Mouse (Mus musculus) layer of hippocampus, adult 8-10 months (tissue): ENCODE data around the gene Sept11. TPM values are rescaled to one million over a fixed set of nuclear protein-coding genes. Genes with fewer than 3 reads are reported as not detected.

Experiments used
- DNase-seq, 2 experiments: peaks; one replicate each; pipeline ENCODE4 v3.0.0; 2022; ENCODE audit warnings: low spot score in 2 of 2
- total RNA-seq, 4 experiments: library from RNA; stranded (reverse); gene quantifications; 2 replicates each; pipeline ENCODE4 v1.2.4; 2022

Gene Sept11
- total RNA-seq, 4 experiments from 2014 or later = 105 to 119 (median 113) TPM

DNA sequence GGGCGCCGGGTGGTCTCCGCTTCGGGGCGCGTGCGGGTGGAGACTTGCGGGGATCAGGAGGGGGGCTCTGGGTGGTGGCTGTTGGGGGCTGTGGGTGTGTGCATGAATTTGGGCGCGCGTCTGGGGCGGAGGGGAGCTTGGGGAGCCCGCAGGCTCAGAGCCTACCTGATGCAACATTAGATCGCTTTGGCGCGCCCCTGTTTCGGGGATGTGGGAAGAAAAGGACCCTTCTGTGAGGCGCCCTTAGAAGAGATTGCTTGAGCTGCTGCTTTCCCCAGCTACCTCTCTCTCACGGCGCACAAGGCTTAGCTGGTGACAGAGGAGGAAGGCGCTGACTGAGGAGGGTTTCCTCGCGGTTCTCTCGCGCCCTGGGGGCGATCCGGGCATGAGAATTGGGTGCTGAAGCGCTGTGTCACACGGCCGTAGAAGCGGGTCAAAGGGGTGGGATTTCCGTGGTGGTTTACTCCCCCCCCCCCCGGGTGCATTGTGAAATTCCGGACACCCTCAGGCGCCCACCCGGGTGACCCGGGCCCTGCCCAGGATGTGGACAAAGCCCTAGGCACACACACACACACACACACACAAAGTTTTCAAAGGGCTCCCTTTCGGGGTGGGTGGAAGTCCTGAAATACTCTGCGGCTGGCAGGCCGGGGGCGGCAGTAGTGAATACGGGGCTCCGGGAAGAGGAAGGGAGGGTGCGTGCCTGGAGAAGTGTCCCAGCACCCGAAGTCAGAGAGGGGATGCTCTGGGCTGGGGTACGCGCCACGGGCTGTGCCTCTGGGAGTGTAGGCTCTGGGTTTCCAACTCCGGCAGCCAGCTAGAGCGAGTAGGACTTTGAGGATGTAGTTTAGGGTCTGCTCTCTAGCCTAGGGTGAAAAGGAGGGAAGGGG is 646 bp downstream of the Sept11 start:
- DNase-seq = no peak

DNA sequence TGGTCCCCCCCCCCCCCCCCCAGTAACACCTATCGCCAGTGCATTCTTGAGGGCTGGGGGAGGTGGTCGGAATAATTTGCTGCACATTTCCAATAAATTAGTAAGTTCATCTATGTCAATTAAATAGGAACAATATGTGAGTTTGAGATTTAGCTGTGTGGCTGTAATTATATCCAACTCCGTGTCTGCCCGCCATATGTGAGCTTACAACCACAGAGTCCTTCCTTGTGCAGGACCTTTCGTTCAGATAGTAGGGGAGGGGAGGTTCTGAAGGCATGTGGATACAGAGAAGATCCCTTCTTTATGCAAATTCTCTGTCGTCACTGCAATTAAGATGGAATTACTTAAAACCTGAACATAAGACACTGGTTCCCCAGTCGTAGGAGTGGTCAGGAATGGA is 2.1 kb downstream of the Sept11 start:
- DNase-seq = no peak

DNA sequence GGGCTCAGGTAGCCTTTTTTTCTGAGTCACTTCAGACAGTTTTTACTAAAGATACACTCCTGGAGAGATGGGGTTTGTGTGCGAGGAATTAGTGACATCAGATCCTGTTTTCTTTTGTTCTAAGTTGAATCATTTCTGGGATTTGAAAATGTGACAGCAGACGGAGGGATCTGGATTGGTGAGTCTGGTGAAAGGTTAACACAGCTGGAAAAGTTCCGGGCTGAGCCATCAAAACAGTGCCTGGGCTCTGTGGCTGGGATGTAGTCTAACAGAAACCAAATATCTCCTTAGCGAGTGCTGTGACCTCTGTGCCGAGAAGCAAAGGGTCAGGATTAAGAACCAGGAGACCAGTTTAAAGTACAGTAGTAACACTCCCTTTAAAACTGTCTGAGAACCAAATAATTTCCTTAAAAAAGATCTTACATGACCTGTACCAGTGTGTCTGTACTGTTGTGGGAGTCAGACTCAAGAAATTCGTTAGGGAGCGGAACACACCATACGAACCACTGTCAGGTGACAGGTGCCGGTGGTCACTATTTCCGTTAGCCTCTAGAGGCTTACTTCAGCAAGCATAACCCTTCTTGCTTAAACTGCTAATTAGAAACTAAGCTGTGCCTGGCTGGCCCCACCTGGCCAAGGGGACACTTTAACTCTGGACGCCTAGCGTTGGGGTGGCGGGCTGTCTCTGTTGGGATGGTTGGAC is 4.1 kb downstream of the Sept11 start:
- no peak for DNase-seq

DNA sequence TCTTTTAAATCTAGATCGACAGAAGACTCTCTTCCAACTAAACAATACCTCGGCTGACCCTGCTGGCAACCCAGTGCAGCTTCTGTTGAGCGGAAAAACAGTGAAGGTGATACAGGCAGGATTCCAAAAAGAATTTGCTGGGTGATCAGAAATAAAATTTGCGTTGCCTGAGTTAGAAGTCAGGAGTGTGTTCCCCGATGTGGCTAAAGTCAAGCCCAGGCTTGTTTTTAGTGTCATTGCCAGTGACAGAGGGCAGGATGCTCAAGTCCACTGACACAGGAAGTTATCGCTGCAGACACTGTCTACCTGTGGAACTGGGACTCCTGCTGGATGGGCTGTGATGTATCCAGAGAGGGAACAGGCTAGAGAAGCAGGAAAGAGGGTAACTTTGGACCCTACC is 5.0 kb downstream of the Sept11 start:
- no peak for DNase-seq

DNA sequence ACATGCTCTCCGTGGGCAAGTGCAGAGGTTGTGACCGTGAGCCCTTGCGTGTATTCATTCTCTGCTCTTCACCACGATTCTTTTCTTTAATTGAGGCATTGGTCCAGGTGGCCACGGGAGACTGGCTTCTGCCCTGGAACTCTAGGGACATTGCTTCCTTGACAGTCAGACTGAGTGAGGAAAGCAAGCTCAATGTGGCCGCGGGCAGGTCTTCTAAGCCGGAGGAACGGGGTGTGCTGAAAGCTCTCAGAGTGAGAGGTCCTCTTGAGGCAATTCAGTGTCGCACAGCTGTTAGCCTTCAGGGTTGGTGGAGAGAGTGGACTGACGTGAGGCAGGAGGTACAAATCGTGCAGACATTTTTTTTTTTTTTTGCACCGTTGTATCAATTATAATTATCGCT is 5.6 kb downstream of the Sept11 start:
- no peak for DNase-seq

DNA sequence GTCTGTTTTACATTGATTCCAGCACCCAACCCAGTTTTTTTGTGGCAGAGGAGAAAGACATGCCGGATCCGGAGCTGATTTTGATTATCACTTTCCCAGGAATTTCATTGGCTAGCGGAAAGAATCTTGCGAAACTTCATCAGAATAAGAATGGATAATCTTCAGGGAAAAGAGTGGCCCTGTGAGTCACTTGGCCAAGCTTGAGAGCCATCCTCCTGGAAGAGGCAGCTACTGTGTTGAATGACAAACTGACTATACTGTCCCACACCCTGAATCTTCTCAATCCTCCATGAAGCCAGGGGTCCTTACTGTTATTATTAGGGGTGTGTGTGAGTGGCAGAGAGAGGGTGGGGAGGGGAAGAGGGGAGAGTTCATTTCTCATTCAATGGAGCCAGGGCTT is 7.7 kb downstream of the Sept11 start:
- DNase-seq = no peak

DNA sequence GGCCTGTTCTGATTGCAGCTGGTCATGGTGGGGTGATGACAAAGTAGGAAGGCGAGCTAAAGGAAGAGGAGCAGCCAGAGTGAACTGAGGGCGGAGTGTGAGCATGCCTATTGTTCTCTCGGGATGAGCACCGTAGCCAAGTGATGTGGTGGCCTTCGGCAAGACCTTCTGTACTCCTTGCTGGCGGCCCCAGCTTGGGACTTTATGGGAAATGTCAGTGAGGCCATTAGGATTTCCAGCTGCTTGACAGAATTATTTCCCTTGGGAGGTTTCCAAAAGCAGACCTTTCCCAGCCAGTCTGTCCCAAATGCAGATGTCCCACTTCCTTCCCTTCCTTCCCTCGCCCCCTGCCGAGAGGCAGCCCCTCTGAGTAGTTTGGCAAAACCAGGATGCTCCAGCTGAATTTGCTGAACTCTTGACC is 8.1 kb downstream of the Sept11 start:
- DNase-seq = no peak

DNA sequence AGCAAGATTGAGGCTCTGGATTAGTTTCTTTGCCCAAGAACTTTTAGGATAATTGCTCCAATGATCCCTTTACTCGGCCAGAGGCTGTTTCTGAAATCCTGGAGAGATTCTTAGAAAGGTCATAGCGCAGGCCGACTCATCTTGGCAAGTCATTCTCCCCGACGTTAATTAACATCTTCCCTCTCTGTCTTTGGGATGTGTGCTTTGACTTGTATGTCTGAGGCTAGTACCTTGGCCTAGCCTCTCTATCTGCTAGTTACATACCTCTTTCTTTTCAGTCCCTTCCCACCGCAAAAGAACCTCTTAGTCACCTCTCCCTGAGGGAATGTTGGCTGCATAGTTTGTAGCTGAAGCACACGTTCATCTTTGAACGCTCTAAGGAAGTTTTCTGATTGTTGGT is 10.4 kb downstream of the Sept11 start:
- DNase-seq = no peak

DNA sequence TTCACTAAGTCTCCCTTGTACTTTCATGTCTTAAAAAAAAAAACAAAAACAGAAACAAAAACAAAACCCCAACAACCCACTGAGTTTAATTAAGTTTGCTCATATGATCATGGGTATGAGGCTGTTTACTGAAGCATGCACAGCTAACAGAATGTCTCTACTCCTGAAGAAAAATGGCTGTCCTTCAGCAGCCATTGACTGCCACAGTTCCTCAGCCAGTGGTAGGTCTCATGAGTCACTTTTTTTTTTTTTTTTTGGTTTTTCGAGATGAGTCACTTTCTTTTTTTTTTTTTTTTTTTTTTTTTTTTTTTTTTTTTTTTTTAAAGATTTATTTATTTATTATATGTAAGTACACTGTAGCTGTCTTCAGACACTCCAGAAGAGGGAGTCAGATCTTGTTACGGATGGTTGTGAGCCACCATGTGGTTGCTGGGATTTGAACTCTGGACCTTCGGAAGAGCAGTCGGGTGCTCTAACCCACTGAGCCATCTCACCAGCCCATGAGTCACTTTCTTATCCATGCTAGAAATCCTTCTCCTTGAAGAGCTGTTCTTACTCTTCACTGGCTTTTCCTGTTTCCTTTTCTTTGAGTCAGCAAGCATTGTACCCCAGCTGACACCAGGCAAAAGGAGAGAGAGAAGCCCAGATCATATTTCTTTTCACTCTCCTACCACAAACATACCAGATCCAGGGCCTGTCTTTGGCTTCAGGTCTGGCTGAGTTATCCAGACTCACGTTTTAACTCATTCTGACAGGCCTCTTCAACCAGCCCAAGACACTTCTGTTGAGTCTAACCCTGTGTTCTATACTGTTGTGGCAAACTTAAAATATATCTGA is 12.0 kb downstream of the Sept11 start:
- no peak for DNase-seq

DNA sequence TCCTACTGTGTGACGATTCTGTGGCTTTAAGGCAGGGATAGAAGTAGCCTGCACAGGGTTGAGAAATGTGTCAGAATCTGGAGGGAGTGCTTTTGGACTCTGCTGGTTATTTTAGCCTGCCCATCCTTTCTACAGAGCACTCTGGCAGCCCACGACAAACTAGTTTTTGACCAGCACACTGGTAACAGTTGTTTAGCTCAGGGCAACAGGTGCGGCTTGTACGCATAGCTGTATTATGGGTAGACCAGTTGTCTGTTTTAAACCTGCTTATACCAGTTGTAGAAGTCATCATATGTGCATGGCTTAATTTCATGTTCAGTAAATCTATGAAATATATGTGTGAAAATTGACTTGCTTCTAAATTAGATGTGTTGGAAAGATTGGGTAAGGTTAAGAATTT is 12.8 kb downstream of the Sept11 start:
- no peak for DNase-seq

DNA sequence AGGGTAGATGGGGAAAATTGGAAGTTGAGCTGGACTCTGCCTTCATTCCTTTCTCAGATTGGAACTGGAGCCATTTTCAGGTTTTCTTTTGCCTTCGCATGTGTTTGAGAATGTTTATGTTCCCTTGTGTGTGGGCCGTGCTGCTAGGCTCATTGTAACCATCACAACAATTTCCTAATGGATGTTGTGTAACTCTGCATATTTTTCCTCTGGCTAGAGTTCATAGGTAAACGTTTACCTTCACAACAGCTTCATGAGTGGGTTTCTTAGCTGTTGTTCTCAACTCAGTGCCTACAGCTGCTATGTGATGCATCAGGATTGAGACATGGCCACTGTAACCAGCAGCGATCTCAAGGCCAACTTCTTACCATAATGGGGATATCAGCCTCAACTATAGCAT is 15.5 kb downstream of the Sept11 start:
- DNase-seq = no peak

DNA sequence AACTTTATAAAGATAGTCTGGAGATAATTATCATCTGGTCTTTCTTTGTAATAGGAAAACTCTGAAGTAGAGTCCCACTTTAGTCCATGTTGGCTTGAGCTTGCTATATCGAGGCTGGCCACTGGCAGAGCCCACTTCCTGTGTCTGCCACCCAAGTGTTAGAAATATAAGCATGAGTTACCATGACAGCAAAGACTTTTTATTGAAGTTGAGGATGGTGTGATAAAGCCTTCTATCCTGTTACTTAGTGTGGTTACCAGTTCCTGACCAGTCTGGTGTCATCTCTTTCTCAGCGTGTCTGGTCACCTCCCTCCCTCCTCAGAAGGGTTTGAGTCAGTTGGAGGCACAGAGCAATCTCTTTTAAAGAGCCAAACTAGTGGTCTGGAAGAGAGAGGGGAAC is 16.3 kb downstream of the Sept11 start:
- DNase-seq = no peak

DNA sequence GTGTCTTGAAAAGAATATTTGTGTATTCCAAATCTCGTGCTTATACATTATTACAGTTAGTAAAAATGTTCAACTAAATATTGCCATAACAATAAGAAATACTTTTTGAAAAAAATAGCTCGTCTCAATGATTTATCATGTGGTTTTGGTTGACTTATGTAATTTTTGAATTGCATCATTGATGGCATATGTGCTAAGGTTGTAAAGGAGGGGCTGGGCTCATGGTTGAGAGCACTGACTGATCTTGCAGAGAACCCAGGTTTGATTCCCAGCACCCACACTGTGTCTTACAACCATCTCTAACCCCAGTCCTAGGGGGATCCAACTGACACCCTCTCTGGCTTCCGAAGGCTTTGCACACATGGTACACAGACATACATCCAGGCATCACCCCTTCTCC is 19.1 kb downstream of the Sept11 start:
- DNase-seq = no peak

DNA sequence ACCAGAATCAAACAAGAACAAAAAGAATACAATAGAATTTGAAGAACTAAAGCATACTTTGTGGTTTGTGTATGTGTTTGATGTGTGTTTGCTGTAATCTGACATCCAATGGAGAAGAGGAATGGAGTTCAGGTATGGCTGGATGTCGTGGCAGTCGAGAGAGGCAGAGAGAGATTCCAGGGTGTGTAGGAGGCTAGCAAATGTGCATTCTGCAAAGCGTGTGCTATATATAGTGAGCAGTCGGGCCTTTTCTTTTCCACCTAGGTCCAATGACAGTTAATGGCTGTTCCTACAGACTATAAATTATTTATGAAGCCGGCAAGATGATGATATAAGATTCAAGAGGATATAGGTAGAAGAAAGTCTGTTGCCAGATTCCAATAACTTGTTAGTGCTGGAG is 20.3 kb downstream of the Sept11 start:
- DNase-seq = no peak

DNA sequence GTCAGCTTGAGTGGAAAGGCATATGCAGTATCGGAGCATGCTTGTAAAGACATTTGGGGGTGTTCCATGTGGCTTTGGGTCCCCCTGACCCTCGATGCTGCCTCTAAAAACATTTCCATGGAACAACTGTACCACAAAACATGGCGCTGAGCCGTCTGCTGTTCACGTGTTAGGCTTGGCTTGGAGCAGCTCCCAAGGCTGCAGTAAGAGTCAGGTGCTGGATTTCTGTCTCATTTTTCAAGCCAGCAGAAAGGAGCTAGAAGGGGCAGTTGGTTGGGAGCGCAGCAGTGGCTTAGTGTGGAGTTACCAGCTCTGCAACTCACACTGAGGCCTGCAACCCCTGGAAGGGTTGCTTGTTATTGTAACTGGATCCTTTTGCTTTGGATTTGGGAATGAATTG is 21.3 kb downstream of the Sept11 start:
- no peak for DNase-seq

DNA sequence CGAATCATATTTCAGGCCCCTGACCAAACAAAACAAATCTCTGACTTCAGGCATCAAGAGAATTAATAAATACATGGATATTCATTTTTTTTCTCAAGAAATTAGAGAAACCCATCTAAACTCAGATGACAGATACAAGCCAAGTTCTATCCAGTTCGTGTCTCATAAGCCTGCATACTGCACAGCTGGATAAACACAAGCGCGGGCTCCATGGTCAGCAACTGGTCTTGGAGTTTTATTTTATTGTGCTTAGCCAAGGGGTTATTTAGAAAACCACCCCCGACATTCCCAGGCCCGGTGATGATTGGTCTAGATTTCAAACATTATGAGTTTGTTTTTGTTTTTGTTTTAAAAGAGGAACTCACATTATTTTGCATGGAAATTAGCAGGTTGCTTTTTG is 21.8 kb downstream of the Sept11 start:
- DNase-seq = no peak

DNA sequence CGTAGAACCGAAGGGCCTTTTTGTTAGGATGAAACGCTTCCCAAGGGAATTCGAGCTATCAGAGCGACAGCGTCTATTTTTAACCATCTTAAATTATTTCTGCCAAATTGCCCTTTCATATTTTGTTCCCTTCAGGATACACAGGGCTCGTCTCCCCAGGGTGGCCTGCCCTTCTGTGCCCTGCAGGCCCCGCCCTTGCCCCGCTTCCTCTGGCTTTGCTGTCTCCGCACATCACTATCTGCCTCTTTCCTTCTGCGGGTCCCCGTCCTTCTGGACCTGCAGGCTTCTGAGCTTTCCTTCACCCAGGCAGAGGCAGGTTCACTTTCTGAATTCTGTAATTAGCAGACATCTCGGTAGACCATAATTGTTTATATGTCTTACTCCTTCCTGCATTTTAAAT is 22.6 kb downstream of the Sept11 start:
- no peak for DNase-seq

DNA sequence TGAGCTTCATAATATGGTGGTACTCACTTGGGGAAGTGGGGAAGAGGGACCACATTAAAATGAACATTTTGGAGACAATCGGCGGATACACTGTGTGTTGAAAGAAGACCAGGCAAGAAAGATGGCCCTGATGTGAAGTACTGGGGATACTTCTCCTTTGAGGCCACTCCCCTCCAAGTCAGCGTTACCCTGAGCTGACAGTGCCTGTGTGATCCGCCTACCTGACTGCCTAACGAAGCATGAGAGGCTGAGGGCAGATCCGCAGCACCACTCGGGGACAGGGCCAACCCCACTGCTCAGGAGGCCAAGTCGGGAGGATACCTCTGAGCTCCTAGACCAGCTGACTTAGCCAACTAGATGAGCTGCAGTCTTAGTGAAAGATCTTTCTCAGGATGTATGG is 24.4 kb downstream of the Sept11 start:
- no peak for DNase-seq

DNA sequence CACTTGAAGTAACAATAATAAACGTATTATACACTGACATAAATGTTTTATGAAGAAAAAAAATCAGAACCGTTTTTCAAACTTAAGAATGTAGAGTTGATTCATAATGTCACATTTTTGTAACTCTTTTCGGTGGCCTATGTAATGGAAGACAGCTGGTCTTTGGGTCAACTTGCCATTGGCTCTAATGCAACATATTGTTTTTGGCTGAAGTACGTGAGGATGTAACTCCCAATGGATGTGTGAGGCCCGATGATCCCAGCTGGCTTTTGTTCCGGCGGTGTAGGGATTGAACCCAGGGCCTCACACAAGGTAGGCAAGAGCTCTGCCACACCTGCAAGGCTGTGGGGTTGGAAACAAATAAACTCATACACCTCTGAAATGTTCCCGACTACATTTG is 28.4 kb downstream of the Sept11 start:
- no peak for DNase-seq

DNA sequence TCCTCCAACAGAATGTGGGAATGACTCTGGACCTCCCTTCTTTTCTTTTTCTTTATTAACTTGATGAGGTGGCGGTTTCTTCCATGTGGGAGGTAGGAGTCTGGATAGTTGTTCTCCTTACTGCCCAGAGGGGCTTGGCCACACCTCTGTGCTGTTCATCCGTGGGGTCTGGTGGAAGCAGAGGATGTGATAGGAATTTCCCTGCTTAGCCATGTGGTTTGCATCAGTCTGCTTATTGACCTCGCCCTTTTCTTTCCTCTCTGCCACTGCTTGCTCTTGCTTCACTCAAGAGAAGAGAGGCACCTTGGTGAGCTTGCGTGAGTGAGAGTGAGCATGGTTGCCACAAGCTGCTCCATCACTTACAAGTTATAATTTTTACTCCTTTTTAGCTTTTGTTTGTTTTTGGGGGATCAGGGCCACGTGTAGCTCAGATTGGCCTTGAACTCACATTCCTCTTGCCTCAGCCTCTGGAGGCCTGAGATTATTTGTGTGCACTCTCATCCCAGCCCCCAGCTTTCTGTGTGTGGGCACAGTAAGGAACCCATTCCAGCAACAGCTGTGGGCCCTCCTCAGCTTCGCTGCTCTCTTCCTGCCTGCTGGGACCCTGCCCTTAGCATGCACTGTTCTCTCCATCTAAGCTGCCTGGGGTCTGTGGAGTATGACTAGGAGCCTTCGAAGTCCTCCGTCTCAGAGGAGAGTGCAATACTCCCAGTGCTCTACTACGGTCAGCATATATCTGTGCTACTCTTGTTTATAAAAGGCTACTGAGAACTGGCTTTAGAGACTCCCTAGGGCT is 31.0 kb downstream of the Sept11 start:
- no peak for DNase-seq

DNA sequence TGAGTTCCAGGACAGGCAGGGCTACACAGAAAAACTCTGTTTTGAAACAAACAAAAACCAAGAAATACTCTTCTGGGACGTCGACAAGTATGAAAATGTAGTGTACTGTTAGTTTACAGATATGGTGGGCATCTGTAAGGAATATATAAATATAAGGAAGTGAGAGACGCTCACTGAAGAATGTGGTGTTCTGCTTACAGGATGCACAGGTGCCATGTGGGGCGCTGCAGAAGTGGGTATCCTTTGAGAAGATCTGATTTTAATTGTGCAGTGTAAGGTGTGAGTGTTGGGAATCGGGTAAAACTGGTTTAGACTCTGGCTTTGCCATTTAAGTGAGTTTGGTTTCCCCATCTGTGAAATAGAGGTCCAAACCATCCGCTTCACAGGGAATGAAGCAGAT is 32.1 kb downstream of the Sept11 start:
- DNase-seq = no peak
